Mouse (Mus musculus) frontal cortex, postnatal 36 days (tissue): ENCODE measurements at regions not wholly inside any gene's neighbourhood (a gene's known extent, or its start where the extent isn't known, plus 50 kb on each side); places are given as distances from the start of the nearest gene placed in this dataset.
"Not testable (repeated sequence)": the region's sequence is repeated elsewhere in the genome, so short reads cannot be mapped to it uniquely, and the experiment has no call there.

Experiments used
- DNase-seq, 2 experiments: peaks; one replicate each; pipeline ENCODE4 v3.0.0; 2022; ENCODE audit warnings: low spot score in 2 of 2

- DNase-seq = peak; percentile 58 to 66
These were observed 94.9 kb downstream of the Plppr4 start for GRCm38 (mm10) chr3:117265790-117266189.

GRCm38 (mm10) chr3:117247833-117248232, 112.8 kb downstream of the Plppr4 start:
- peak in 1 of 2 experiments; percentile 16 for DNase-seq

- DNase-seq = no peak
These were observed 118.9 kb downstream of the Plppr4 start for GRCm38 (mm10) chr3:117241810-117242209.

- no peak for DNase-seq
These were observed 134.1 kb downstream of the Plppr4 start for GRCm38 (mm10) chr3:117226616-117227015.

GRCm38 (mm10) chr3:117225041-117225440, 135.6 kb downstream of the Plppr4 start:
- no peak for DNase-seq

GRCm38 (mm10) chr3:117217952-117218351, 142.7 kb downstream of the Plppr4 start:
- DNase-seq = no peak

- no peak for DNase-seq
These were observed 168.8 kb downstream of the Plppr4 start for GRCm38 (mm10) chr3:117191903-117192302.

- no peak for DNase-seq
These were observed 171.7 kb downstream of the Plppr4 start for GRCm38 (mm10) chr3:117188782-117189500.

- DNase-seq = no peak
These were observed 177.0 kb downstream of the Plppr4 start for GRCm38 (mm10) chr3:117183654-117184184.

GRCm38 (mm10) chr3:117169740-117170139, 190.9 kb downstream of the Plppr4 start:
- DNase-seq = peak; percentile 12 to 57

GRCm38 (mm10) chr3:117163046-117163445, 194.3 kb upstream of the Palmd start:
- DNase-seq = no peak

- DNase-seq = not testable (repeated sequence)
These were observed 191.9 kb upstream of the Palmd start for GRCm38 (mm10) chr3:117160689-117161088.

- no peak for DNase-seq
These were observed 186.5 kb upstream of the Palmd start for GRCm38 (mm10) chr3:117155274-117155673.

- DNase-seq = peak in 1 of 2 experiments; percentile 28
These were observed 184.3 kb upstream of the Palmd start for GRCm38 (mm10) chr3:117153011-117153473.

- no peak for DNase-seq
These were observed 183.6 kb upstream of the Palmd start for GRCm38 (mm10) chr3:117152414-117152813.

GRCm38 (mm10) chr3:117147414-117147813, 178.6 kb upstream of the Palmd start:
- no peak for DNase-seq

GRCm38 (mm10) chr3:117139835-117140234, 171.0 kb upstream of the Palmd start:
- no peak for DNase-seq

- no peak for DNase-seq
These were observed 169.9 kb upstream of the Palmd start for GRCm38 (mm10) chr3:117138720-117139119.

GRCm38 (mm10) chr3:117132897-117133296, 164.1 kb upstream of the Palmd start:
- peak; percentile 27 to 33 for DNase-seq

GRCm38 (mm10) chr3:117122211-117122610, 153.4 kb upstream of the Palmd start:
- peak; percentile 24 to 65 for DNase-seq

- peak; percentile 39 to 82 for DNase-seq
These were observed 151.6 kb upstream of the Palmd start for GRCm38 (mm10) chr3:117120086-117121055.

GRCm38 (mm10) chr3:117119576-117119975, 150.8 kb upstream of the Palmd start:
- no peak for DNase-seq
